Mouse (Mus musculus) gastrocnemius, adult 8-10 months (tissue): ENCODE measurements around the gene Asic3. TPM values are rescaled to one million over a fixed set of nuclear protein-coding genes. Genes with fewer than 3 reads are reported as not detected.

ENCODE experiments used
- DNase-seq, 2 experiments: peaks; one replicate each; pipeline ENCODE4 v3.0.0; 2022; ENCODE audit warnings: low spot score in 2 of 2
- total RNA-seq, 4 experiments: library from RNA; stranded (reverse); gene quantifications; 2 replicates each; pipeline ENCODE4 v1.2.4; 2022

The Asic3 gene
- total RNA-seq, 4 experiments from 2014 or later: 0.34 TPM; not detected in 3

DNA sequence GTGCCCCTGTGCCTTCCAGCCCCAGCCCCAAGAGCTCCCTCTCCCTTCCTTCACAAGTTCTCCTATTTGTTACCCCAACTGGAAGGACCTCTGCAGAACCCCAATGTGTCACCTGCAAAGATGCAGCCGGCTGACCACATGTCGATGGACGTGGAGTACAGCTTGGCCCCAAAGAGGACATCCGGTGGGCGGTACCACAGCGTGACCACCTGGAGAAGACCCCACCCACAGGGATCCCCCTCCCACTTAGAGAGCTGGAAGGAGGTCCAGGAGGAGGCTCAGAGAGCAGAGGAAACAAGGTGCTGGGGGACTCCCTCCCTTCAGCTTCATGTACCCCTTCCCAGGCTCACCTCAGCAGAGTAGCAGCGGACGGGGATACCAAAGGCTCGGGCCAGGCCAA is 7.2 kb downstream of the Asic3 start:
- no peak for DNase-seq

DNA sequence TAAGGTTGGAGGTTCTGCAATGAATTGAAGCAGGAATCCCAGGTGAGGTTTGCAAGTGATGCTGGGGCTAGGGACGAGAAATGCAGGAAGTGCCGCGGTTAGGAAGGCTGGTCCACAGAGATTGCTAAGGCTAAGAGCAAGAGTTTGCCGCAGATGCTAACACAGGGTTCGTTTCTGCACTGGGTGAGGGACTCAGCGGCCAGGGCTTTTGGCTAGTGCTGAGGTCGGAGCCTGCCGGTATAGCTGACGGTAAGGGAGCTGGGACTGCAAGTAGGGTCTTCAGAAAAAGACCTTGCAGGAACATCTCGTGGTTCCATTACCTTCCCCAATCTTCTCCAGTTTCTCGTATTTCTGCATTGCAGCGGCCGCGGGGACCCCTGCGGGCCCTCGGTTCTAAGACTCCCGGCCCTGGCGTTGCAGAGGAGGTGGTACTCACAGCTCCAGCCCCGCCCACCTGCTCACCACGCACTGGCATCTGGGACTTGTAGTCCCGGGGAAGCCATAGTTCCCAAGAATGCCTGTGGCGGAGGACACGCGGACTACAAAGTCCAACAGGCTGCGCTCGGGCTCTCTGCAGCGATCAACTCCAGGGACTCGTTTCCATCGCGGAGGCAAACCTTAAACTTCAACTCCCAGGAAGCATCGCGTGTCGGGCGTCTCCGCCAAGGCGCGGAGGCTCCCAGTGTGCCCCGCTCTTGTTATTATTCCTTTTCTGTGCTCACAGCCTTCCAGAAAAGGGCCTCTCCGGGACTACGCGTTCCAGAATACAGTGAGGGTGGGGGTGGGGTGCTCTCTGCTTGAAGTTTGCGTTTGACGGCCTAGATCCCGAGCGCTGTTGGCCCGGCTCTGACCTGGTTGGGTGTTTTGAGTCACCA is 10.2 kb downstream of the Asic3 start, which contains the start of the genes Cdk5 and Slc4a2:
Gene Cdk5 (minus strand): TSS at position 402 of the 875 bp plus-strand sequence.
Gene Slc4a2 (plus strand): TSS at position 709 of the 875 bp plus-strand sequence.
- peak; percentile 97 to 98 for DNase-seq

GRCm38 (mm10) chr5:24424004-24424781 is 11.0 kb downstream of the Asic3 start:
- DNase-seq: peak in 1 of 2 experiments; percentile 56

GRCm38 (mm10) chr5:24424861-24425411 is 11.7 kb downstream of the Asic3 start:
- DNase-seq: peak; percentile 74 to 78

GRCm38 (mm10) chr5:24425421-24426036 is 12.3 kb downstream of the Asic3 start:
- peak in 1 of 2 experiments; percentile 20 for DNase-seq

- DNase-seq: no peak
These were observed 12.8 kb downstream of the Asic3 start for GRCm38 (mm10) chr5:24426037-24426432.

- no peak for DNase-seq
These were observed 13.5 kb downstream of the Asic3 start for GRCm38 (mm10) chr5:24426556-24427284.

DNA sequence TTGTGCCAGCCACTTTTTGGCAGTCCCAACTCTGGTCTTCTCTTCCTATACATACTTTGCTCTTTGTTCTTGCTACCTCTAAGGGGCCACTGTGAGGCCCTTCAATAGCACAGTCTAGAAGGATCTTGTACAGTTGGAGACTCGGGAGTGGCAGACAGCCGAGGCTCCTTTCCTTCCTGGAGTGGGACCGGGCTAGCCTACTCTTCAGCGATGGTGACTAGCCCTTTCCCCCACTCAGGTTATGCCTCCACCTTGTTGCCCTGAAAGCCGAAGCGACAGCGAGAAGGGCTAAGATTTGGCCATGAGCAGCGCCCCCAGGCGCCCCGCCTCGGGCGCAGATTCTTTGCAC is 14.1 kb downstream of the Asic3 start:
- no peak for DNase-seq

GRCm38 (mm10) chr5:24427981-24428402 is 14.8 kb downstream of the Asic3 start:
- no peak for DNase-seq

- no peak for DNase-seq
These were observed 15.4 kb downstream of the Asic3 start for GRCm38 (mm10) chr5:24428596-24428995.

DNA sequence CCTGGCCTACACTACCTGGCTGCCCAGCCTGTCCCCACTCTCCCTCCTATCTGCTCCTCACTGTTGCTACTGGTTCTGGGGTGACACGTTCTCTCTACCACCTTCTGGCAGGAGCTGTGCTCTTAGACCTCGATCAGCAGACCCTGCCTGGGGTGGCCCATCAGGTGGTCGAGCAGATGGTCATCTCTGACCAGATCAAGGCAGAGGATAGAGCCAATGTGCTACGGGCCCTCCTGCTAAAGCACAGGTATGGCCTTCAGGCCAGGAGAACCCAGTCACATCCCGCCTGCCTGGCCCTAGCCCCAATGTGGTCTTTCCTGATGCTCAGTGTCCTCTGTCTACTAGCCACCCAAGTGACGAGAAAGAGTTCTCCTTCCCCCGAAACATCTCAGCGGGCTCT is 20.8 kb downstream of the Asic3 start:
- no peak for DNase-seq

DNA sequence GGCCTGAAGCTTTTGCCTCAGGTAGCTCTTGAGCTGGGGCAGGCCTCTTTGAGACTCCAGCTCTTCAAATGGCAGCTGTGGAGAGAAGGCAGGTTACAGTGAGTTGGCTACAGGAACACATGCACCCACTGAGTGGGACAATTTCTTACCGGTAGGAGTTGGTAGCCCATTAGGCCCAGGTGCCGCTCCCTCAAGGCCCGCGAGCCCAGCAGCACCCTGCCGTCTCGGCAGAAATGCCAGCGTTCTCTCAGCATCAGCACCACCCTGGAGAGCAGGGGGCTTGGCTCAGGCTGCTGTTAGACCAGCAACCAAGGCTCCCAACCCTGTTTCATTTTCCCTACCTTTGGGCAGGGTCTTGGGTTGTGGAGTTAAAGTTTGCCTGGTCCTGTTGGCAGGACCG is 28.0 kb downstream of the Asic3 start:
- no peak for DNase-seq

DNA sequence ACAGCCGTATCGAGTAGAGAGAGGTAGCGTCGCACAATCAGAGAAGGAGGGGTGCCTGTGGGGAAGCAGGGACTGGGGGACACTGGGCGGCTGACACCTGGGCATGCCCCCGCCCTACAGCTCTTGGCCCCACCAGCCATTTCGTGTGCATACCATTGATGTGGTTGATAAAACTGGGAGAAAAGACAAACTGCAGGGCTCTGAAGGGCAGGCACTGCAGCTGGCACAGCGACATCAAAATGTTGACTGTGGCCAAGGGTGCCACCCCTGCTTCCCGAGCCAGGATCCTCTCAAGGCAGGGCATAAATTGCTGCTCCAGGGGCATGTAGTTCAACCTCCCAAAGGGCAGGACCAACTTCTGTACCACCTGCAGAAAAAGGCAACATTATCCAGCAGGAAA is 28.8 kb downstream of the Asic3 start:
- DNase-seq: no peak

- DNase-seq: no peak
These were observed 30.0 kb downstream of the Asic3 start for GRCm38 (mm10) chr5:24443204-24443603.

- DNase-seq: no peak
These were observed 30.7 kb downstream of the Asic3 start for GRCm38 (mm10) chr5:24443927-24444326.

DNA sequence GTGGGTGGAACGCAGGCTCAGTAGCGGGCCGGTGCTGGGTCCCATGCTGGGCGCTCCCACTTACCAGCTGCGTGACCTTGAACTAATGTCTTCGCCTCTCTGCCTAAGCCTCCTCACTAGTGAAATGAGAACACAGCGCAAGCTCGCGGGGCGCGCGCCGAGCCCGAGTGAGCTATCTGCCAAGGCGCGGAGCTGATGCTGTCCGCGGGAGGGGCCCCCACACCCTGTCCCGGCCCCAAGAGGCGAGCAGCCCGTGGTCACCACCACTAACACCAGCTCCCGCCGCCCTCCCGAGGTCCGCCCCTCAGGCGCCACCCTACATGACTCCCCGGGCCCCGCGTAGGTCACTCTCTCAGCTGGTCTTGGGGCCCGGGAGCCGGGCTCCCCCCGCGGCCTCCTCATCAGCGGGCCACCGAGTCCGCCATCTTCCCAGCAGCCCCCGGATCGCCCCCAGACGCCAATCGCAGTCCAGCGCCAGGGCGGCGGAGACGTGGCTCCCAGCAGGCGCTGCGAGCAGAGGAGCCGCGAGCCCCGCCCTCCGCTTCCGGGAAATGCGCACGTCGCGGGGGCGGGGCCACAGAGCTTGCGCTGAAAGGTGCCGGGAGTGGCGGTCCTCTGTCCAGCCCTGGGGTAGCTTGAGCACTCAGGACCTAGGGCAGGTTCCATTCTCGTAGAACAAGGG is 31.7 kb downstream of the Asic3 start, which contains the start of gene Fastk:
Gene Fastk (minus strand): TSS at position 542 of the 682 bp plus-strand sequence.
- DNase-seq: peak; percentile 86 to 94

- no peak for DNase-seq
These were observed 32.4 kb downstream of the Asic3 start for GRCm38 (mm10) chr5:24445428-24446080.

GRCm38 (mm10) chr5:24446630-24447029 is 33.4 kb downstream of the Asic3 start:
- no peak for DNase-seq

DNA sequence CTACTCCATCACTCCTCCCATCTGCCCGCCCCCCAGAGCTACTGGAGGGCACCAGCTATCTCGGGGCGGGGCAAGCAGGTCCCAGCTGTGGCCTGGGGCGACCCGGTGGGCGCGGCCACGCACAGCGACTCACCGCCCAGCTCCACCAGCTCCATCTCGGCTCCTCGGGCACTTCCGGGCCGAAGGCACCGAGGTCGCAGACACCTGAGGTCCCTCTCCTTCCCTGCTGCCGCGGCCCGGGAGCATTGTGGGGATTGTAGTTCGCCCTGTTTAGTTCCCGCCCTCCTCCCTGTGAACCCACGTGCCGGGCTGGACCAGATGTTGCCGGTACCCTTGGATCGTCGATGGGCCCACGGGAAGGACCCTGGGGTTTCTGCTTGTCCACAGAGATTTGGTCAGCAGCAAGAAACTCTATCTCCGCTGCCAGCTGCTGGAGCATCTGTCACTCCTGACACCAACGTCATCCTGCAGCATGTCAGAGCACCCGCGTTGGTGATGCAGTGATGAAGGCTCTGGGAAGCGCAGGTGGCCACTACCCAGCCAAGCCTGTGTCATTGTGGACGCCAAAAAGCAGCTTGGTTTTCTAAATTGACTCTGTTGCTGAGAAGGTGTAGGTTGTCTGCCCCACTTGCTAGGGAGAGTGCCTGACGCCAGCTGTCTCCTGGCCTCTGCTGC is 34.6 kb downstream of the Asic3 start, which contains the start of gene Tmub1:
Gene Tmub1 (minus strand): TSS at position 231 of the 675 bp plus-strand sequence.
- peak; percentile 72 to 80 for DNase-seq
